Mouse (Mus musculus) left cerebral cortex, postnatal 14 days (tissue): Measurements from ENCODE around the gene Capn15. TPM values are rescaled to one million over a fixed set of nuclear protein-coding genes. Genes with fewer than 3 reads are reported as not detected.

Source experiments
- DNase-seq, 2 experiments: peaks; one replicate each; pipeline ENCODE4 v3.0.0; 2021 to 2022; ENCODE audit warnings: low spot score in 2 of 2, mixed read lengths in 1 of 2
- intact Hi-C: fragments of 180-260 bp; cut with DNase I; formaldehyde crosslinking; loops from one replicate; pipeline ENCODE4 v1.15.1; 2025
- total RNA-seq, 2 experiments: library from RNA; stranded (reverse); gene quantifications; 2 replicates each; pipeline ENCODE4 v1.2.3; 2021

Gene Capn15
- total RNA-seq, 2 experiments from 2014 or later, result 46.5 to 50.0 TPM

GRCm38 (mm10) chr17:25958771-25959494 is 26.7 kb downstream of the Capn15 start:
- intact Hi-C loops, result no loop called here
- no peak for DNase-seq

- intact Hi-C loops, result no loop called here
- DNase-seq, result no peak
These were observed 28.0 kb downstream of the Capn15 start for GRCm38 (mm10) chr17:25957586-25958051.

- intact Hi-C loops, result no loop called here
- no peak for DNase-seq
These were observed 29.0 kb downstream of the Capn15 start for GRCm38 (mm10) chr17:25956631-25957030.

- DNase-seq, result no peak
- intact Hi-C loops, result no loop called here
These were observed 29.4 kb downstream of the Capn15 start for GRCm38 (mm10) chr17:25956201-25956600.

GRCm38 (mm10) chr17:25955736-25956135 is 29.9 kb downstream of the Capn15 start:
- intact Hi-C loops, result no loop called here

GRCm38 (mm10) chr17:25954671-25955070 is 30.9 kb downstream of the Capn15 start:
- intact Hi-C loops, result no loop called here
- no peak for DNase-seq

More at GRCm38 (mm10) chr17:25955736-25956135, 29.9 kb downstream of the Capn15 start:
- no peak for DNase-seq

GRCm38 (mm10) chr17:25953161-25953560 is 32.4 kb downstream of the Capn15 start:
- no peak for DNase-seq
- intact Hi-C loops, result no loop called here

GRCm38 (mm10) chr17:25951803-25952623 is 33.6 kb downstream of the Capn15 start, which contains the start of gene A930017K11Rik:
TSS of gene A930017K11Rik (minus strand) at chr17:25952565.
- intact Hi-C loops, result no loop called here
- DNase-seq, result no peak

GRCm38 (mm10) chr17:25951225-25951802 is 34.3 kb downstream of the Capn15 start:
- intact Hi-C loops, result no loop called here
- no peak for DNase-seq

GRCm38 (mm10) chr17:25950706-25951105 is 34.9 kb downstream of the Capn15 start:
- no peak for DNase-seq
- intact Hi-C loops, result no loop called here

- intact Hi-C loops, result no loop called here
- no peak for DNase-seq
These were observed 35.6 kb downstream of the Capn15 start for GRCm38 (mm10) chr17:25949981-25950380.

- DNase-seq, result no peak
- intact Hi-C loops, result no loop called here
These were observed 37.5 kb downstream of the Capn15 start for GRCm38 (mm10) chr17:25948051-25948450.

GRCm38 (mm10) chr17:25947576-25947975 is 38.0 kb downstream of the Capn15 start:
- intact Hi-C loops, result no loop called here
- no peak for DNase-seq

- intact Hi-C loops, result no loop called here
These were observed 38.7 kb downstream of the Capn15 start for GRCm38 (mm10) chr17:25946891-25947290.

GRCm38 (mm10) chr17:25946349-25946748 is 39.2 kb downstream of the Capn15 start:
- DNase-seq, result no peak
- intact Hi-C loops, result no loop called here

More at GRCm38 (mm10) chr17:25946891-25947290, 38.7 kb downstream of the Capn15 start:
- DNase-seq, result no peak

- DNase-seq, result no peak
- intact Hi-C loops, result no loop called here
These were observed 40.0 kb downstream of the Capn15 start for GRCm38 (mm10) chr17:25945517-25946155.

GRCm38 (mm10) chr17:25944366-25945163 is 41.0 kb downstream of the Capn15 start, which contains the start of the genes Pigq and Nhlrc4:
TSS of gene Pigq (minus strand) at chr17:25944936.
TSS of gene Nhlrc4 (minus strand) at chr17:25944961.
- no peak for DNase-seq
- intact Hi-C loops, result no loop called here

GRCm38 (mm10) chr17:25943769-25944168 is 41.8 kb downstream of the Capn15 start:
- intact Hi-C loops, result no loop called here
- no peak for DNase-seq

GRCm38 (mm10) chr17:25943221-25943620 is 42.4 kb downstream of the Capn15 start:
- intact Hi-C loops, result no loop called here
- DNase-seq, result no peak
